Mouse (Mus musculus) bone marrow, adult 2 months (tissue): Measurements from ENCODE around the gene Foxm1. TPM values are rescaled to one million over a fixed set of nuclear protein-coding genes. Genes with fewer than 3 reads are reported as not detected.

Source experiments
- H3K27ac ChIP-seq: fragments of 200-500 bp; 2 replicates; pipeline ENCODE4 v1.5.1; 2012; ENCODE audit warnings: low read depth, mild to moderate bottlenecking, control low read depth, inconsistent platforms, low read length; ENCODE audit not compliant: control insufficient read depth, poor library complexity, insufficient read depth
- H3K4me1 ChIP-seq: fragments of 200-500 bp; 2 replicates; pipeline ENCODE4 v1.6.1; 2011; ENCODE audit warnings: low read length; ENCODE audit not compliant: control insufficient read depth, insufficient read depth
- H3K4me3 ChIP-seq: fragments of 200-500 bp; replicated peaks from 2 replicates; pipeline ENCODE3; 2011; ENCODE audit warnings: mild to moderate bottlenecking, low read depth, low read length, control low read depth; ENCODE audit not compliant: control insufficient read depth
- CTCF ChIP-seq: fragments of 200-500 bp; IDR thresholded peaks from 2 replicates; pipeline ENCODE4 v1.5.1; 2011; ENCODE audit warnings: low read length, control low read depth; ENCODE audit not compliant: control insufficient read depth, insufficient read depth
- POLR2A ChIP-seq: fragments of 200-500 bp; IDR thresholded peaks from 2 replicates; pipeline ENCODE4 v1.6.1; 2011; ENCODE audit warnings: low read depth, mild to moderate bottlenecking, control low read depth, low read length, borderline replicate concordance; ENCODE audit not compliant: control insufficient read depth
- WGBS: fragments of 180-500 bp; shearing (Covaris S2); methylation state at CpG from one replicate; pipeline ENCODE4 v1.1.7; 2018; 5-methylcytosine and 5-hydroxymethylcytosine counted together
- polyA plus RNA-seq: library from polyadenylated mRNA; stranded (reverse); fragments of >200 nt; gene quantifications from 2 replicates; pipeline ENCODE4 v1.2.4, GENCODE M21; 2011; ENCODE audit warnings: low replicate concordance; ENCODE audit not compliant: missing spikeins, insufficient read depth, insufficient read length

Foxm1 gene
- polyA plus RNA-seq, 1 experiment = 45.3 TPM

- 15% methylated on average over 5 of the region's 5 CpGs for WGBS
- TF ChIP-seq CTCF = no peak
- TF ChIP-seq POLR2A = no peak
- Histone ChIP-seq H3K4me3 (no peak overlapping the region), H3K4me1 (no peaks in the 10 kb centered on the region; the same call in 1 of the 2 replicates), H3K27ac (no peak overlapping the region)
These were observed 41.9 kb downstream of the Foxm1 start for GRCm38 (mm10) chr6:128404708-128405107.

- WGBS = 74% methylated on average over 7 of the region's 7 CpGs
- Histone ChIP-seq H3K4me3 (no peak overlapping the region), H3K4me1 (no peaks in the 10 kb centered on the region; the same call in 1 of the 2 replicates), H3K27ac (no peak overlapping the region)
- no peak for TF ChIP-seq POLR2A
- no peak for TF ChIP-seq CTCF
These were observed 45.9 kb downstream of the Foxm1 start for GRCm38 (mm10) chr6:128408544-128409125.

- H3K4me3 ChIP-seq = no peak overlapping the region
- no peaks in the 10 kb centered on the region; the same call in 1 of the 2 replicates for H3K4me1 ChIP-seq
- TF ChIP-seq POLR2A (no peak), CTCF (no peak)
- H3K27ac ChIP-seq = no peak overlapping the region
- WGBS = 93% methylated on average over 13 of the region's 13 CpGs
These were observed 47.5 kb downstream of the Foxm1 start for GRCm38 (mm10) chr6:128410305-128410704.

- no peaks in the 10 kb centered on the region; the same call in 1 of the 2 replicates for H3K4me1 ChIP-seq
- H3K27ac ChIP-seq = no peak overlapping the region
- no peak for TF ChIP-seq POLR2A
- peak; percentile 66 for TF ChIP-seq CTCF
- H3K4me3 ChIP-seq = no peak overlapping the region
- WGBS = 27% methylated on average over 3 of the region's 3 CpGs
These were observed 48.3 kb downstream of the Foxm1 start for GRCm38 (mm10) chr6:128411115-128411514.

GRCm38 (mm10) chr6:128416169-128416568, 53.4 kb downstream of the Foxm1 start:
- H3K4me1 ChIP-seq = no peaks in the 10 kb centered on the region
- TF ChIP-seq CTCF (no peak), POLR2A (no peak)
- no peak overlapping the region for H3K4me3 ChIP-seq
- WGBS = 86% methylated on average over 5 of the region's 5 CpGs
- no peak overlapping the region for H3K27ac ChIP-seq

GRCm38 (mm10) chr6:128418076-128418475, 55.3 kb downstream of the Foxm1 start:
- 90% methylated on average over 1 of the region's 1 CpGs for WGBS
- Histone ChIP-seq H3K27ac (no peak overlapping the region), H3K4me1 (no peaks in the 10 kb centered on the region), H3K4me3 (no peak overlapping the region)
- no peak for TF ChIP-seq CTCF
- TF ChIP-seq POLR2A = no peak

- WGBS = 47% methylated on average over 2 of the region's 2 CpGs
- Histone ChIP-seq H3K4me3 (no peak overlapping the region), H3K27ac (no peak overlapping the region), H3K4me1 (no peaks in the 10 kb centered on the region; the same call in 1 of the 2 replicates)
- no peak for TF ChIP-seq POLR2A
- no peak for TF ChIP-seq CTCF
These were observed 58.3 kb downstream of the Foxm1 start for GRCm38 (mm10) chr6:128421036-128421435.

- Histone ChIP-seq H3K4me1 (no peaks in the 10 kb centered on the region; the same call in 1 of the 2 replicates), H3K27ac (no peak overlapping the region), H3K4me3 (no peak overlapping the region)
- WGBS = 92% methylated on average over 3 of the region's 3 CpGs
- TF ChIP-seq CTCF (no peak), POLR2A (no peak)
These were observed 58.7 kb downstream of the Foxm1 start for GRCm38 (mm10) chr6:128421480-128421879.

GRCm38 (mm10) chr6:128423496-128424268, 60.9 kb downstream of the Foxm1 start:
- Histone ChIP-seq H3K4me3 (peak overlapping the region; percentile 89), H3K27ac (no peak overlapping the region), H3K4me1 (no peaks in the 10 kb centered on the region; the same call in 1 of the 2 replicates)
- 36% methylated on average over 16 of the region's 16 CpGs for WGBS
- no peak for TF ChIP-seq POLR2A
- TF ChIP-seq CTCF = no peak
